Mouse (Mus musculus) kidney, postnatal 14 days (tissue): ENCODE results near the gene Slc25a3.

Source experiments
- DNase-seq: peaks from one replicate; pipeline ENCODE4 v3.0.0; 2022; ENCODE audit warnings: mixed read lengths

The Slc25a3 gene

GRCm38 (mm10) chr10:91141564-91141963 lies 17.7 kb upstream of the Slc25a3 start:
- DNase-seq, result no peak

- no peak for DNase-seq
Observed at GRCm38 (mm10) chr10:91139148-91139766, 15.4 kb upstream of the Slc25a3 start.

GRCm38 (mm10) chr10:91138317-91138716 lies 14.5 kb upstream of the Slc25a3 start:
- DNase-seq, result no peak

GRCm38 (mm10) chr10:91137400-91137799 lies 13.5 kb upstream of the Slc25a3 start:
- DNase-seq, result no peak

GRCm38 (mm10) chr10:91135302-91135972 lies 11.6 kb upstream of the Slc25a3 start:
- no peak for DNase-seq

- no peak for DNase-seq
Observed at GRCm38 (mm10) chr10:91131565-91131964, 7.7 kb upstream of the Slc25a3 start.

- DNase-seq, result no peak
Observed at GRCm38 (mm10) chr10:91130792-91131191, 6.9 kb upstream of the Slc25a3 start.

GRCm38 (mm10) chr10:91128551-91129160 lies 4.8 kb upstream of the Slc25a3 start:
- peak; percentile 69 for DNase-seq

GRCm38 (mm10) chr10:91127395-91127794 lies 3.5 kb upstream of the Slc25a3 start:
- no peak for DNase-seq

GRCm38 (mm10) chr10:91126618-91127355 lies 2.9 kb upstream of the Slc25a3 start:
- peak; percentile 46 for DNase-seq

- DNase-seq, result peak; percentile 58
Observed at GRCm38 (mm10) chr10:91123281-91123827, 505 bp downstream of the Slc25a3 start.

- no peak for DNase-seq
Observed at GRCm38 (mm10) chr10:91122646-91123045, 1.2 kb downstream of the Slc25a3 start.

- no peak for DNase-seq
Observed at GRCm38 (mm10) chr10:91116958-91117357, 6.9 kb downstream of the Slc25a3 start.

GRCm38 (mm10) chr10:91109841-91110240 lies 14.0 kb downstream of the Slc25a3 start:
- DNase-seq, result no peak

GRCm38 (mm10) chr10:91105981-91106380 lies 17.9 kb downstream of the Slc25a3 start:
- no peak for DNase-seq

GRCm38 (mm10) chr10:91102799-91103590 lies 20.9 kb downstream of the Slc25a3 start:
- DNase-seq, result no peak

GRCm38 (mm10) chr10:91101936-91102335 lies 21.9 kb downstream of the Slc25a3 start:
- DNase-seq, result no peak

GRCm38 (mm10) chr10:91100101-91100500 lies 23.8 kb downstream of the Slc25a3 start:
- DNase-seq, result no peak

- DNase-seq, result no peak
Observed at GRCm38 (mm10) chr10:91098056-91098455, 25.8 kb downstream of the Slc25a3 start.

- DNase-seq, result no peak
Observed at GRCm38 (mm10) chr10:91094251-91095104, 29.4 kb downstream of the Slc25a3 start.

- no peak for DNase-seq
Observed at GRCm38 (mm10) chr10:91092812-91093211, 31.0 kb downstream of the Slc25a3 start.
